Mouse (Mus musculus) layer of hippocampus, postnatal 25 days (tissue): ENCODE results near the gene Prdm15. TPM values are rescaled to one million over a fixed set of nuclear protein-coding genes. Genes with fewer than 3 reads are reported as not detected.

Experiments
- DNase-seq, 2 experiments: peaks; one replicate each; pipeline ENCODE4 v3.0.0; 2022; ENCODE audit warnings: mixed read lengths in 2 of 2, low spot score in 1 of 2; ENCODE audit errors: extremely low spot score in 1 of 2
- microRNA-seq, 2 experiments: library from miRNA; unstranded; fragments of <30 nt; microRNA quantifications; one replicate each; pipeline ENCODE4 v1.2.0; 2021
- total RNA-seq, 2 experiments: library from RNA; stranded (reverse); gene quantifications; 2 replicates each; pipeline ENCODE4 v1.2.3; 2021

Prdm15 gene
- total RNA-seq, 2 experiments from 2014 or later = 19.1 to 22.5 TPM

- DNase-seq = no peak
These were observed 93.4 kb downstream of the Prdm15 start for GRCm38 (mm10) chr16:97758288-97758687.

GRCm38 (mm10) chr16:97756460-97756859 lies 95.2 kb downstream of the Prdm15 start:
- no peak for DNase-seq

GRCm38 (mm10) chr16:97752316-97752941 lies 99.2 kb downstream of the Prdm15 start:
- no peak for DNase-seq

- DNase-seq = no peak
These were observed 99.8 kb downstream of the Prdm15 start for GRCm38 (mm10) chr16:97751884-97752283.

GRCm38 (mm10) chr16:97748421-97748820 lies 103.2 kb downstream of the Prdm15 start:
- no peak for DNase-seq

Small RNA genes lying within 50 kb of the gene (microRNA-seq; reads per million reads assigned to microRNA genes)
- 0 reads per million in 2 experiments for gene Mir6964

Other genes starting within 250 kb of the Prdm15 start
- not detected for gene Tmprss2, start 240.7 kb downstream of the Prdm15 start, total RNA-seq
- gene Ripk4, start 88.1 kb downstream of the Prdm15 start, total RNA-seq = under 1 TPM; 0.19 to 0.49 TPM
- 10 to 100 TPM; 17.6 to 17.7 TPM for gene C2cd2, start 110.7 kb upstream of the Prdm15 start, total RNA-seq
- 10 to 100 TPM; 21.6 to 28.1 TPM for gene Zbtb21, start 110.8 kb upstream of the Prdm15 start, total RNA-seq
- gene B230307C23Rik, start 145.5 kb upstream of the Prdm15 start, total RNA-seq = 10 to 100 TPM; 21.7 to 21.9 TPM
- gene A630089N07Rik, start 230.6 kb upstream of the Prdm15 start, total RNA-seq = 1 to 10 TPM; 6.6 to 7.3 TPM